Mouse (Mus musculus) MEL (cell line): ENCODE results near the gene H2al1a.
"Not testable (repeated sequence)": the region's sequence is repeated elsewhere in the genome, so short reads cannot be mapped to it uniquely, and the experiment has no call there.

ENCODE experiments used
- CTCF ChIP-seq, 3 experiments: IDR thresholded peaks in 2 of 3; conservative IDR thresholded peaks in 1 of 3; 2 replicates each; pipeline ENCODE4 v1.5.1; 2011 to 2012; ENCODE audit warnings: low read length in 3 of 3, low read depth in 2 of 3, mild to moderate bottlenecking in 2 of 3, improper control_type of control experiment in 1 of 3, inconsistent platforms in 1 of 3, mixed read lengths in 1 of 3, moderate library complexity in 1 of 3; ENCODE audit not compliant: control insufficient read depth in 1 of 3, insufficient read depth in 1 of 3, poor library complexity in 1 of 3, severe bottlenecking in 1 of 3
- HCFC1 ChIP-seq: IDR thresholded peaks from 2 replicates; pipeline ENCODE4 v1.6.1; 2012; ENCODE audit warnings: low read depth, mild to moderate bottlenecking, inconsistent platforms, low read length, improper control_type of control experiment, moderate library complexity
- MAX ChIP-seq: IDR thresholded peaks from 2 replicates; pipeline ENCODE4 v1.6.1; 2011; ENCODE audit warnings: low read length, improper control_type of control experiment
- MEF2A ChIP-seq: IDR thresholded peaks from 2 replicates; pipeline ENCODE4 v1.6.1; 2014; ENCODE audit warnings: low read depth, mild to moderate bottlenecking, inconsistent platforms, low read length, improper control_type of control experiment; ENCODE audit not compliant: poor library complexity, insufficient replicate concordance, severe bottlenecking; ENCODE audit errors: extremely low read depth
- RAD21 ChIP-seq: IDR thresholded peaks from 2 replicates; pipeline ENCODE4 v1.6.1; 2011; ENCODE audit warnings: mild to moderate bottlenecking, low read depth, low read length, improper control_type of control experiment
- TAL1 ChIP-seq: IDR thresholded peaks from 2 replicates; pipeline ENCODE4 v1.6.1; 2012; ENCODE audit warnings: mild to moderate bottlenecking, inconsistent platforms, low read length, moderate library complexity, mixed read lengths
- TCF12 ChIP-seq: IDR thresholded peaks from 2 replicates; pipeline ENCODE4 v1.6.1; 2014; ENCODE audit warnings: low read depth, mild to moderate bottlenecking, inconsistent platforms, low read length, improper control_type of control experiment, moderate library complexity
- ZNF384 ChIP-seq: IDR thresholded peaks from 2 replicates; pipeline ENCODE4 v1.6.1; 2012; ENCODE audit warnings: low read depth, mild to moderate bottlenecking, inconsistent platforms, low read length, improper control_type of control experiment

- TF ChIP-seq CTCF (IDR thresholded peaks at IDR 0.05 in 2 of 3, conservative IDR thresholded peaks at IDR 0.05 in 1 of 3; ENCODE audit: control insufficient read depth in 1 of 3, insufficient read depth in 1 of 3, low read depth in 2 of 3, low read length in 3 of 3, poor library complexity in 1 of 3, severe bottlenecking in 1 of 3); ZNF384; HCFC1; TAL1; TCF12; MAX; RAD21; MEF2A: not testable (repeated sequence)
Observed at GRCm38 (mm10) chrX:11298957-11299356, at the start of gene H2al1a.
